Mouse (Mus musculus) left cerebral cortex, adult 2 months (tissue): ENCODE results near the gene Paqr5. TPM values are rescaled to one million over a fixed set of nuclear protein-coding genes. Genes with fewer than 3 reads are reported as not detected.

Experiments
- DNase-seq, 2 experiments: peaks; one replicate each; pipeline ENCODE4 v3.0.0; 2021 to 2022; ENCODE audit warnings: low spot score in 2 of 2, mixed read lengths in 1 of 2; ENCODE audit errors: extremely low spot score in 1 of 2
- H3K27ac ChIP-seq: fragments of 200-600 bp; 2 replicates; pipeline ENCODE4 v1.8.1; 2022
- H3K4me3 ChIP-seq: fragments of 200-600 bp; 2 replicates; pipeline ENCODE4 v1.8.1; 2022
- CTCF ChIP-seq: fragments of 200-600 bp; IDR thresholded peaks from 2 replicates; pipeline ENCODE4 v1.8.1; 2022; ENCODE audit warnings: antibody characterized with exemption, mild to moderate bottlenecking, moderate library complexity
- intact Hi-C: fragments of 180-260 bp; cut with DNase I; formaldehyde crosslinking; loops from one replicate; pipeline ENCODE4 v1.15.1; 2025
- total RNA-seq, 2 experiments: library from RNA; stranded (reverse); gene quantifications; 2 replicates each; pipeline ENCODE4 v1.2.3; 2021

Paqr5 gene
- total RNA-seq, 2 experiments from 2014 or later = 3.6 to 4.1 TPM

DNA sequence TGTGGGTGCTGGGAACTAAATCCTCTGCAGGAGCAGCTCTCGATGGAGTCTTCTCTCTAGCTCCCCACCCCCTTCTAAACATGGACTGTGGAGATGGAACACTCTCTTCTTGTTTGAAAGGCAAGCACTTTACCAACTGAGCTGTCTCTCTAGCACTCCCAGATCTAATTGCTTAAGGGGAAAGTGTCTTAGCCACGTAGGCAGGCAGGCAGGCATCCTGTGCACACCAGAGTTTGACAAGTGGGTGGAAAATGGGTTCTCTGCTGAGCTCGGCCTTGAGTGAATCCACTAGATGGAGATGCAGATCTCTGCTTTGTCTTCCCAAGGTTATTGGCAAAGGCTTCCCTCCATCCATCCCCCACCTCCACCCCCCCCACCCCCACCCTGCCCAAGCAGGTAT lies 1.4 kb upstream of the Paqr5 start:
- Histone ChIP-seq H3K4me3 (no peak overlapping the region), H3K27ac (no peak overlapping the region)
- intact Hi-C loops = no loop called here
- no peak for DNase-seq
- TF ChIP-seq CTCF = peak; percentile 3; the same call in 1 of the 2 replicates

DNA sequence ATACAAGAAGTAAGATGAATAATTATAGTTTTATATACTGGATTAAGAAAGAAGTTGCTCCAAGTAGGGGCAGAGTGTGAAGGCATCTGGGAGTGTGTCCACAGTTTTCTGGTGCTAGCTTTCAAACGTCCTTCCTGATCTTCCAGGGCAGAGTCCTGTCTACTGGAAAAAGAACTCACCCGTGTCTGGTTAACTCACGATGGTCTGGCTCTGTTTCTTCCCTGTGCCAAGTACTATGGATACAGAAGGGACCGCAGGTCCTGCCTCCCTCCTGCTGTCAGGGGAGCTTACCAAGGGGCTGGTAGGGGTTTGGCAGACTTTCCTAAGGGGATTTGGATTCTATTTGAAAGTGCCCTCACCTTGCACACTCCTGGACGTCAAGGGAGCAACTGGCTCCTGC lies 1.6 kb downstream of the Paqr5 start:
- no peak for TF ChIP-seq CTCF
- Histone ChIP-seq H3K27ac (no peak overlapping the region), H3K4me3 (no peak overlapping the region)
- no peak for DNase-seq
- intact Hi-C loops = no loop called here

DNA sequence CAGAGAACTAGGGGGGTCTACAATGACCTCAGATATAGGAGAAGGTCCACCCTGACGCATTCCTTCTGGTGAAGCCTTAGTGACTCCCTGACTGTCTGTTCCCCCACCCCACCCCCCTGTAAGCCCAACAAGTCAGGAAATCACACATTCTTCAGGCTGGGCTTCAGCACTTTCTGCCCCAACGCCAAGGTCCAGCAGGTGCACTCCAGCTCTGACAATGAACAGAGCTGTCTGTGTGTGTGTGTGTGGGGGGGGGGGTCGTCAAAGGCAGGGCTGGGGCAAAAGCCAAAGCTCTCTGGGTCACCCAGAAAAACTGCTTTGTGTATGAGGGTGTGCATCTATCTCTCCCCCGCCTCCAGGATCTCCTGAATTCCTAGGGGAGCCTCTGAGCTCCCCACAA lies 2.8 kb downstream of the Paqr5 start:
- intact Hi-C loops = no loop called here
- DNase-seq = no peak
- Histone ChIP-seq H3K4me3 (no peak overlapping the region), H3K27ac (no peak overlapping the region)
- TF ChIP-seq CTCF = no peak

DNA sequence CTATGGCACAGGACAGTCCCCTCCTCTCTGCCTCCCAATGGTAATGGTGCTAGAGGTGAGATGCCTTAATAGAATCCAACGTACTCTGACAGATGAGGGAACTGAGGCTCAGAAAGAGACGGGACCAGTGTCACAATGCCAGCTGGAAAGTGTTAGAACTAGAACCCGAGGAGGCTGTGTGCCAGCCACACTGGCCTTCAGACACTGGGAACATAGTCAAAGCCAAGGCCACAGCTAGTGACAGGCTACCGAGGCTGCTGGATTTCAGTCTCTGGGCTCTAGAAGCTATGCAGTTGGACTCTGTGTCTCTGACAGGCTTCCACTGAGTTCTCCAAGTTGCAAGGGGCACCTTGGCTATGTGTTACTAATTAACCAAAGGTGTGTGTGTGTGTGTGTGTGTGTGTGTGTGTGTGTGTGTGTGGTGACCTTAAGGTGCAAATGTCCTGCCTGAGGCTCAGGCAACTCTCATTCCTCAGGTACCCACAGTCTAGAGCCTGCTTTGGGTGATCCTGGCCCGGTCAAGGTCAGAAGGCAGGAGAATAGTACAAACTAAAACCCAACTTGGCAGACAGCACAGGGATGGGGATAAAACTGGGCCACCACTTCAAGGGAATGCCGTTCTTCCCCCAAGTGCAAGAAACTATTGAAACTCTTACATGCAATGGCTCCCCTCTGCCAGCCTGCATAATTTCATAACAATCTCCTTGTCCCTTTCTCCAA lies 3.5 kb downstream of the Paqr5 start:
- no peak for TF ChIP-seq CTCF
- intact Hi-C loops = no loop called here
- H3K27ac ChIP-seq = no peak overlapping the region
- no peak for DNase-seq
- no peak overlapping the region for H3K4me3 ChIP-seq

DNA sequence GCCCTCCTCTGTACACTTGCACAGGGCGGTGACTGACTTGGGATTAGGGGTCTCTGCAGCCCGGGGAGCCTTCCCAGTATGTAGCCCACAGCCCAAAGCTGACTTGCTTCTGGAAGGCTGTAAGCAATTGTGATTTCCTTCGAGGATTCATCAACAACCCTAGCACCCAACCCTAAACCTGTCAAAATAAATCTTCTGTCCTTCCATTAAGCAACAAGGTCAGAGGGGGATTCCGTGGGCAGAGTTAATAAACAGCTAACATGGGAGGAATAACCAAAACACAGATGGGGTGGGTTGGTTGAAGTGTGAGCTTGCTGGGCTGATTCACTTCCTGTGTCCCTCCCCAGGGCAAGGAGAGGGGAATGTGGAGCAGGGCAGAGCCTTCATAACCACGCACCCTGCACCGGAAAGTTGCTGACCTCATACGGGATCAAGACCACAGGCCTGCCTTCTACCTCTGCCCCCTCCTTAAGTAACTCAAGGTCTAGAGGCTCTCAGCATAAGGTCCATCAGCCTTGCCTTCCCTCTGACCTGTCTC lies 5.0 kb downstream of the Paqr5 start:
- no peak overlapping the region for H3K4me3 ChIP-seq
- DNase-seq = no peak
- TF ChIP-seq CTCF = no peak
- no peak overlapping the region for H3K27ac ChIP-seq
- intact Hi-C loops = no loop called here

DNA sequence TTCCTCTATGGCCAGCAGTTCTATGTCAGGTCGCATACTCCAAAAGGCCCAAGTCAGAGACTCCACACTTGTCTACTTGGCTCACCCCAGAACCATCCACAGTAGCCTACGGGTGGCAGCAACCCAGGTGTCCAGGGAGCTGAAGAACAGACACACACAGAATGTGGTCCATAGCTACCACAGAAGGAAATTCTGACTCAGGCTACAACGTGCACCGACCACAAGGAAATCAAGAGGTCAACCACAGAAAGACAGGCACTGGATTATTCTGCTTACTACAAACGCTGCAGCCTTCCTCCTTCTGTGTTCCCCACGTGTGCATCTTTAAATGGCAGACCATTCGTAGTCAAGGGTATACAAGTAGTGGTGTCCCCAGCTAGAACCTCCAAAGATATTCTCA lies 6.4 kb downstream of the Paqr5 start:
- Histone ChIP-seq H3K4me3 (no peak overlapping the region), H3K27ac (no peak overlapping the region)
- no peak for TF ChIP-seq CTCF
- intact Hi-C loops = no loop called here
- no peak for DNase-seq

DNA sequence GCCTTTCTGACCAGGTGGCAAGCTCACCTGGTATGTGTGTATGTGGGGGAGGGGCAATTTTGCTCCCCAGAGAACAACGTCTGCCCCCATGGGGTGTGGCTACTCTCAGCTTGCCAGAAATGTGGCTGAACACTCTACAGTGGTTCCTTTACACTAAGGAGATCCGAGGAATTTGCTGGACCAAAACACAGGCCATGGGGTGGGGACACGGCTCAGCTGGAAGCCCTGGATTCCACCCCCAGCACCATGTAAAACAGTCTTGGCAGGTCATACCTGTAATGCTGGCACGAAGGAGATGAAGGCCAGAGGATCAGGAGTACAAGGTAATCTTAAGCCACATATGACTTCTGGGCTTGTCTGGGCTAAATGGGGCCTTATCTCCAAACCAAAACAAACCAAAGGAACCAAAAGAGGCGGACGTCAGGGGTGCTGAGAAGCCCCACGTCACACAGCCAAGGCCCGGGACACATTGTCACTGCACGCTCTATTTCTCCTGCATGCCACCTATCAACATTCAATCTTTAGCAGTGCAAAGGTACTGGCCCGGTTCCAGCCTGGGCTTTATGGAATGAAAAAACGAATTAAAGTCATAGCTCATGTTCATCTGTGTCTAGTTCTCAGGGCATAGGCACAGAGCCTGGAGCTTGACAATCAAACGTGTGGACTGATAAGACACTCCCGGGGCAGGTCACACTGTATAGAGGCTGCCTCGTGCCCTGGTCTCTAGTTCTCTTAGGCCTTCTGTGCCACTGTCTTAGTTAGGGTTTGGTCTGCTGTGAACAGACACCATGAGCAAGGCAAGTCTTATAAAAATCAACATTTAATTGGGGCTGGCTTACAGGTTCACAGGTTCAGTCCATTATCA lies 8.2 kb downstream of the Paqr5 start:
- intact Hi-C loops = no loop called here
- no peak for TF ChIP-seq CTCF
- no peak overlapping the region for H3K4me3 ChIP-seq
- H3K27ac ChIP-seq = no peak overlapping the region
- no peak for DNase-seq

DNA sequence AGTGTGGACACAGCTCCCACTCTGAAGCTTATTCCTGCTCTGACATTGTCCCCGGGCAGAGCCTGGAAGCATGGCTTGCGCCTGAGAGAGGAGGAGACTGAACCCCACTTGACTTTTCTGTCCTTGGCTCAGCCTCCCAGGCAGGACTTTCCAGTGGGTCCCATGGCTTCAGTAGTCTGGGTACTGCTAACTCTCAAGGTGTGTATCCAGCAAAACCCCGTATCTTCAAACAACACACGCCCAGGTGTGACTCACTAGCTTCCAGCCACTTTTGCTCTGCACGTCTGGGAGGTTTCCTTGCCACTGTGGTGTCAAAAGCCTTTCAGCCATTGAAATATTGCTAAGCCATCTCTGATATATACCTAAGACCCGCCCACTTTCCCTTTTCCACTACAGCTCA lies 9.3 kb downstream of the Paqr5 start:
- Histone ChIP-seq H3K27ac (no peak overlapping the region; the same call in 1 of the 2 replicates), H3K4me3 (no peak overlapping the region)
- DNase-seq = no peak
- intact Hi-C loops = no loop called here
- no peak for TF ChIP-seq CTCF

DNA sequence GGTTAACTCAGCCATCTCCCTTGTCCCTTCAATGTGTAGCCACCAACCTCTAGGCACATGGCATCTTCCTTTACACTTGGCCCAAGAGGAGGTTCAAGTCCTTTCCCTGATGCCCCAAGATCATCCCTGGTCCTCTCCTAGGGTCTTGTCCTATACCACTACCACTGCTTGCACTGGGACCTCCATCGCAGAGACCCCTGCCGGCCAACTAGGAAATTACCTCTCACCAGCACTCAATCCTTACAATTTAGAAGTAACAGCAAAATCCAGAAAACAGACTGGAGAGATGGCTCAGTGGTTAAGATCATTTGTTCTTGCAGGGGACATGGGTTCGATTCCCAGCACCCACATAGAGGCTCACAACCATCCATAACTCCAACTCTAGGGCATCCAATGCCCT lies 11.2 kb downstream of the Paqr5 start:
- Histone ChIP-seq H3K4me3 (no peak overlapping the region), H3K27ac (no peak overlapping the region)
- no peak for DNase-seq
- intact Hi-C loops = no loop called here
- TF ChIP-seq CTCF = peak; percentile 19

DNA sequence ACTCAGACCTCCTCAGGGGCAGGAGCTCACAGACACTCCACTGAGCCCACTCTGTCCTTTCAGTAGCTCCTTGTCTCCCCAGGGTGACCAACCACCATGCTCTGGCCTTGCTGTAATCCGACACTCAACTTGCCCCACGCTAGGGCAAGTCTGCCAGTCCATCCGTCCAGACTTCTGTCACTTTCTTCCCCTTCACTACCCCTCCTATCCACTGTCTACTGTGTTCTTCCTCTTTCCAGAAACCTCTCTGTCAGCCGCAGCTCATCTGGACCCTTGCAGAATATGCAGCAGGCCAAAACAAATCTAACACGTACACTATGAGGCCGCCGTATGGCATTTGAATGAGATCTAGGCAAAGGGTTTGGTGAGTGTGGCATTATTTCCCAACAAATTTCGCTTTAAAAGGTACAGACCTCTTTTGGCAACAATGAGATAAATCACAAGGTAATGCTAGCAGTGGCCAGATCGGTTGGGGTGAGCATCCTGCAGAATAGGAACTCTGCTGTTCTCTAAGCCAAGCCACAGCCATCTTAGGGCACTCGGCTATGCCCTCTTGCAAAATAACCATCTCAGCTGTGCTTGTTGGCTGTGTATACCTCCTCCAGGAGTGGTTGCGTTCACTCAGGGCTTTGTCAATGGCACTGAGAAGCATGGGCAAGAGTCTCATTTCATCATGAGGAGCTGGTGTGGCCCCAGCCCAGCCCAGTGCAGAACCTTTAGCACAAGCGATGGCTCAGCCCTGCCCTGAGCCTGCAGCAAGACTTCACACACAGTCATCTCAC lies 13.1 kb downstream of the Paqr5 start:
- DNase-seq = no peak
- no peak for TF ChIP-seq CTCF

DNA sequence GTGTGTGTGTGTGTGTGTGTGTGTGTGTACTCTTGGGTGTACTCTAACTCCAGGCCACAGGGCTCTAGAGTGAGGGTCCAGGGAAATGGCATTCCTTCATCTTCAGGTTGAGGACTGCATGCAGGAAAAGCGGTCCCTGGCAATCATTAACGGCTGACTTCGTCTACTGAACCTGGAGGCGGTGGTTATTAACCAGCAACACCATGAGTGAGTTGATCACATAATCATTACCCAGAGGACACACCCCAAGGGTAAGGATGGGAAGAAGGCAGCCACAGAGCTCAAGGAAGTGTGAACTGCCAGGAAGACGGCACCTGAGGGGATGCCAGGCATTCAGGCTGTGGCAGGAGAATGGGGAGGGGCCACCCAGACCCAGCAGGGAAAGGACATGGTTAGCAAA lies 18.3 kb downstream of the Paqr5 start:
- intact Hi-C loops = no loop called here
- TF ChIP-seq CTCF = no peak
- Histone ChIP-seq H3K27ac (no peak overlapping the region), H3K4me3 (no peak overlapping the region)
- DNase-seq = no peak

More for the DNA sequence above, 13.1 kb downstream of the Paqr5 start:
- Histone ChIP-seq H3K27ac (no peak overlapping the region), H3K4me3 (no peak overlapping the region)
- intact Hi-C loops = no loop called here

DNA sequence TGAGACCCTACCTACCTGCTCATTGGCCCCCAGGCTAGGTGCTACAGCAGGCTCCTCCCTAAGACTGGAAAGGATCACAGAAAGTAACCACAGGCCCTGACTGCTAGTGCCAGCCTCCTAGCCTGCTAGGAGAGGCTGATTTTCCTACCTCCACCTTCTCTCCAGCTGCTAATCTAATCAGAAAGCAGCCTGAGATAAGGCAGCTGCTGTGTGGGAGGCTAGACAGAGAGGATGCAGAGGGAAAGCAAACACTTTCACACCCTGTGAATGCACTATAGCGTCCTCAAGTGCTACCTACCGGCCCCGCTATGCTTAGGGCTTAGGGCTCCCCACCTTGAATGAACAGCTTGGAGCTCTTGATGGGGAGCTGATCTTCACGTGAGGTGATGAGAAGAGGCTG lies 19.6 kb downstream of the Paqr5 start:
- Histone ChIP-seq H3K4me3 (no peak overlapping the region), H3K27ac (no peak overlapping the region)
- TF ChIP-seq CTCF = no peak
- intact Hi-C loops = no loop called here
- DNase-seq = no peak
